Mouse (Mus musculus) liver, embryonic 14.5 days (tissue): ENCODE measurements around the gene Larp1. TPM values are rescaled to one million over a fixed set of nuclear protein-coding genes. Genes with fewer than 3 reads are reported as not detected.
A peak's percentile ranks its signal among the peaks of the same experiment; 100 is the strongest.

Experiments used
- ATAC-seq: fragments of 200-750 bp; cut with Nextera tagmentation; 2 replicates; pipeline ENCODE4 v1.8.0; 2017; ENCODE audit warnings: moderate number of reproducible peaks, mild to moderate bottlenecking, moderate library complexity; ENCODE audit not compliant: insufficient read depth
- DNase-seq, 3 experiments: peaks; one replicate each; pipeline ENCODE4 v3.0.0-alpha.2; 2012 to 2013; ENCODE audit warnings: low read depth in 3 of 3, low spot score in 3 of 3
- H3K27ac ChIP-seq: fragments of 300-500 bp; sonication (generic); 2 replicates; pipeline ENCODE4 v1.5.1; 2014; ENCODE audit warnings: moderate library complexity, mild to moderate bottlenecking, control low read depth, inconsistent platforms
- H3K27me3 ChIP-seq: fragments of 300-500 bp; sonication (generic); 2 replicates; pipeline ENCODE4 v1.6.1; 2014; ENCODE audit warnings: mild to moderate bottlenecking, low read length, moderate library complexity; ENCODE audit not compliant: control insufficient read depth, insufficient read depth
- H3K36me3 ChIP-seq: fragments of 300-500 bp; sonication (generic); replicated peaks from 2 replicates; pipeline ENCODE4 v1.6.1; 2014; ENCODE audit warnings: low read depth; ENCODE audit not compliant: control insufficient read depth, insufficient read depth
- H3K4me1 ChIP-seq, 2 experiments: fragments of 200-500 bp in 1 of 2; fragments of 300-500 bp in 1 of 2; sonication (generic) in 1 of 2; replicated peaks; 2 replicates each; pipeline ENCODE4 v1.6.1; 2012 to 2014; ENCODE audit warnings: antibody characterized with exemption in 1 of 2, inconsistent platforms in 1 of 2, low read length in 1 of 2; ENCODE audit not compliant: control insufficient read depth in 2 of 2, insufficient read depth in 2 of 2
- H3K4me2 ChIP-seq: fragments of 300-500 bp; sonication (generic); 2 replicates; pipeline ENCODE4 v1.6.1; 2014; ENCODE audit warnings: low read depth, mild to moderate bottlenecking, control low read depth, moderate library complexity
- H3K4me3 ChIP-seq, 2 experiments: fragments of 200-500 bp in 1 of 2; fragments of 300-500 bp in 1 of 2; sonication (generic) in 1 of 2; 2 replicates each; pipeline ENCODE4 v1.5.1; 2012 to 2014; ENCODE audit warnings: low read depth in 2 of 2, low read length in 2 of 2, mild to moderate bottlenecking in 2 of 2, control low read depth in 1 of 2, inconsistent platforms in 1 of 2, moderate library complexity in 1 of 2; ENCODE audit not compliant: insufficient read depth in 1 of 2
- H3K9ac ChIP-seq: fragments of 300-500 bp; sonication (generic); replicated peaks from 2 replicates; pipeline ENCODE4 v1.6.1; 2014; ENCODE audit warnings: mild to moderate bottlenecking, control low read depth, moderate library complexity
- H3K9me3 ChIP-seq: fragments of 300-500 bp; sonication (generic); 2 replicates; pipeline ENCODE4 v1.6.1; 2016; ENCODE audit warnings: low read length, mixed read lengths; ENCODE audit not compliant: control insufficient read depth
- CTCF ChIP-seq: IDR thresholded peaks from 2 replicates; pipeline ENCODE4 v1.5.1; 2016; ENCODE audit warnings: antibody characterized with exemption, low read depth, control low read depth
- EP300 ChIP-seq: IDR thresholded peaks from 2 replicates; pipeline ENCODE4 v1.6.1; 2016; ENCODE audit warnings: antibody characterized with exemption, low read depth
- WGBS: fragments of 180-500 bp; shearing (Covaris S2); extraction: QIAGEN DNeasy Blood & Tissue Kit; methylation state at CpG from one replicate; pipeline ENCODE4 v1.1.7; 2014; ENCODE audit not compliant: insufficient replicate concordance; 5-methylcytosine and 5-hydroxymethylcytosine counted together
- polyA plus RNA-seq, 2 experiments: library from polyadenylated mRNA; depleted of rRNA in 1 of 2; stranded (reverse) in 1 of 2; unstranded in 1 of 2; fragments of >200 nt; fragmentation: Nextera tagmentation in 1 of 2; extraction: Ambion mirVana in 1 of 2; gene quantifications; 2 replicates each; pipeline versions ENCODE4 v1.2.1 to v1.2.3; 2012 to 2014

The Larp1 gene
- polyA plus RNA-seq, 2 experiments = 15.8 to 25.5 TPM

GRCm38 (mm10) chr11:58016371-58016770 lies 7.5 kb downstream of the Larp1 start:
- H3K9ac ChIP-seq = no peak overlapping the region

GRCm38 (mm10) chr11:58017422-58017821 lies 8.6 kb downstream of the Larp1 start:
- Histone ChIP-seq H3K4me1 (peaks cover 78 to 88% of the 10 kb centered on the region in 2 experiments), H3K36me3 (peaks cover 2% of the 10 kb centered on the region; the same call in 1 of the 2 replicates), H3K9me3 (no peaks in the 10 kb centered on the region), H3K27me3 (no peaks in the 10 kb centered on the region), H3K9ac (peak overlapping the region; percentile 15), H3K4me3 (no peak overlapping the region), H3K4me2 (peak overlapping the region; percentile 1; the same call in 1 of the 2 replicates), H3K27ac (no peak overlapping the region)
- DNase-seq = no peak
- WGBS = 42% methylated on average over 1 of the region's 1 CpGs
- ATAC-seq = no peak
- TF ChIP-seq CTCF (no peak), EP300 (no peak)

More at GRCm38 (mm10) chr11:58016371-58016770, 7.5 kb downstream of the Larp1 start:
- Histone ChIP-seq H3K4me1 (peaks cover 82 to 89% of the 10 kb centered on the region in 2 experiments), H3K27ac (peak overlapping the region; percentile 19), H3K36me3 (peaks cover 2% of the 10 kb centered on the region; the same call in 1 of the 2 replicates), H3K4me3 (no peak overlapping the region), H3K4me2 (0 out of 2 replicates have a peak overlapping the region, but pooled peaks have one; percentile 7), H3K9me3 (no peaks in the 10 kb centered on the region), H3K27me3 (no peaks in the 10 kb centered on the region)
- TF ChIP-seq CTCF (no peak), EP300 (no peak)
- ATAC-seq (no peak), DNase-seq (no peak)
- WGBS = 60% methylated on average over 3 of the region's 3 CpGs

DNA sequence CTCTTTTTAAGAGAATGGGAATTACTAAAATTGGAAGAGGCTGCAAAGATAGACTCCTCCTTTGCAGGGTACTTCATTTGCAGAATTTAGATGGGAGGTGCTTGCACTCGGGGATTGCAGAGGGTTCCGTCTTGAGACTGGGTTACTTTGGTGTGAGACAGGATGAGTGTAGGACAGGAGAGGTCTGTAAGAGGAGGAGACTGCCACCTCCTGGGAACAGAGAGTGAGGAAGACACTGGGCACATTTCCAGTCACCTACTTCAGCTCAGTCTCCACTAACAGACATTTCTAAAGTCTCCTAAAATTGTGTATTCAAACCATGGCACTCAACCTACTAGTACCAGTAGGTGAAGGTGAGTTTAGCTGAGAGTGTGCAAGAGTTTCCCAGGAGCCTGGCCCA lies 9.4 kb downstream of the Larp1 start:
- H3K4me2 ChIP-seq = peak overlapping the region; percentile 28; the same call in 1 of the 2 replicates
- 38% methylated on average over 2 of the region's 2 CpGs for WGBS
- H3K4me1 ChIP-seq = peaks cover 71 to 80% of the 10 kb centered on the region in 2 experiments
- TF ChIP-seq EP300 = no peak
- TF ChIP-seq CTCF = peak; percentile 42
- H3K4me3 ChIP-seq = no peak overlapping the region
- H3K9ac ChIP-seq = peak overlapping the region; percentile 2; the same call in 1 of the 2 replicates
- peak; percentile 57; the same call in 1 of the 2 replicates for ATAC-seq
- H3K27ac ChIP-seq = peak overlapping the region; percentile 34
- no peak for DNase-seq
- no peaks in the 10 kb centered on the region for H3K9me3 ChIP-seq
- no peaks in the 10 kb centered on the region for H3K27me3 ChIP-seq
- peaks cover 2% of the 10 kb centered on the region; the same call in 1 of the 2 replicates for H3K36me3 ChIP-seq

- Histone ChIP-seq H3K9me3 (no peaks in the 10 kb centered on the region), H3K4me3 (no peak overlapping the region), H3K9ac (peak overlapping the region; percentile 2; the same call in 1 of the 2 replicates), H3K27ac (peak overlapping the region; percentile 34), H3K4me2 (peak overlapping the region; percentile 28; the same call in 1 of the 2 replicates), H3K27me3 (no peaks in the 10 kb centered on the region), H3K36me3 (peaks cover 2% of the 10 kb centered on the region; the same call in 1 of the 2 replicates), H3K4me1 (peaks cover 67 to 76% of the 10 kb centered on the region in 2 experiments)
- DNase-seq (peak in 1 of 3 experiments; percentile 68), ATAC-seq (peak; percentile 61; the same call in 1 of the 2 replicates)
- TF ChIP-seq EP300 (no peak), CTCF (peak; percentile 57)
- 42% methylated on average over 4 of the region's 4 CpGs for WGBS
These were observed 9.8 kb downstream of the Larp1 start for GRCm38 (mm10) chr11:58018701-58019100.

DNA sequence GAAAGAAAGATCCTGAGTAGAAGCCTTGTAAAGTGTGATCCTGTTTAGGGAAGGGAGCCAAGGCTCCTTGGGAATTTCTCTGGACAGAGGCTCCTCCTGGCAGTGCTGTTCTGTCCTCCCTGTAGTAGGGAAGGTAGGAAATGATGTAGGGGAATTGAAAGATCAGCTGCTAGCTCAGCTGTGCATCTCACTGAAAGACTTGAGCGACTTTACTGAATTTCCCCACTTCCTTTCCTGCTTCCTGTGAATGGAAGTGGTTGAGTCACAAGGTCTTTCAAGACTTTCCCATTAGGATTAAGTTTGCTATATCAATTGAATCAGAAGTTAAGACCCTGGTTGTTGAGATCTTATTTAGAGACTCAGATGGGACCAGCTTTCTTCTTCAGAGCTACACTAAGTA lies 12.2 kb downstream of the Larp1 start:
- Histone ChIP-seq H3K4me1 (peaks cover 45 to 68% of the 10 kb centered on the region in 2 experiments), H3K9me3 (no peaks in the 10 kb centered on the region), H3K4me3 (no peak overlapping the region), H3K4me2 (peak overlapping the region; percentile 33; the same call in 1 of the 2 replicates), H3K27ac (peak overlapping the region; percentile 28), H3K9ac (no peak overlapping the region; the same call in 1 of the 2 replicates), H3K27me3 (no peaks in the 10 kb centered on the region), H3K36me3 (peaks cover 2% of the 10 kb centered on the region; the same call in 1 of the 2 replicates)
- 6% methylated on average over 1 of the region's 1 CpGs for WGBS
- DNase-seq = no peak
- TF ChIP-seq CTCF (no peak), EP300 (no peak)
- no peak for ATAC-seq
